Mouse (Mus musculus) gastrocnemius, postnatal 36 days (tissue): ENCODE data around the gene Olfm2. TPM values are rescaled to one million over a fixed set of nuclear protein-coding genes. Genes with fewer than 3 reads are reported as not detected.

Experiments used
- DNase-seq, 2 experiments: peaks; one replicate each; pipeline ENCODE4 v3.0.0; 2022
- intact Hi-C: fragments of 180-260 bp; cut with DNase I; formaldehyde crosslinking; loops from one replicate; pipeline ENCODE4 v1.15.1; 2025
- total RNA-seq, 2 experiments: library from RNA; stranded (reverse); gene quantifications; 2 replicates each; pipeline ENCODE4 v1.2.3; 2021

Gene Olfm2
- total RNA-seq, 2 experiments from 2014 or later: 0.13 TPM; not detected in 1

GRCm38 (mm10) chr9:20747682-20748081, 1.5 kb upstream of the Olfm2 start:
- intact Hi-C loops: no loop called here
- DNase-seq: no peak

GRCm38 (mm10) chr9:20745129-20745966, 801 bp downstream of the Olfm2 start:
- intact Hi-C loops: no loop called here
- no peak for DNase-seq

GRCm38 (mm10) chr9:20743946-20744738, 2.0 kb downstream of the Olfm2 start:
- no peak for DNase-seq
- intact Hi-C loops: no loop called here

GRCm38 (mm10) chr9:20740407-20740806, 5.7 kb downstream of the Olfm2 start:
- intact Hi-C loops: loop anchor here (1.0 kb wide), 2 partner anchors 64 to 91 kb away; no protein-coding TSS in a partner anchor
- DNase-seq: peak; percentile 68 to 82

- intact Hi-C loops: no loop called here
- no peak for DNase-seq
These were observed 7.7 kb downstream of the Olfm2 start for GRCm38 (mm10) chr9:20738251-20738999.

GRCm38 (mm10) chr9:20737227-20737626, 8.9 kb downstream of the Olfm2 start:
- intact Hi-C loops: no loop called here
- no peak for DNase-seq

GRCm38 (mm10) chr9:20734692-20735091, 11.5 kb downstream of the Olfm2 start:
- DNase-seq: no peak
- intact Hi-C loops: no loop called here

GRCm38 (mm10) chr9:20731797-20732196, 14.4 kb downstream of the Olfm2 start:
- DNase-seq: no peak
- intact Hi-C loops: no loop called here

- DNase-seq: no peak
- intact Hi-C loops: no loop called here
These were observed 16.7 kb downstream of the Olfm2 start for GRCm38 (mm10) chr9:20729451-20729850.

GRCm38 (mm10) chr9:20727601-20728113, 18.5 kb downstream of the Olfm2 start:
- peak; percentile 32 to 39 for DNase-seq
- intact Hi-C loops: loop anchor here (2.0 kb wide), 1 partner anchor 65 kb away; no protein-coding TSS in a partner anchor

GRCm38 (mm10) chr9:20726859-20727600, 19.1 kb downstream of the Olfm2 start:
- no peak for DNase-seq
- intact Hi-C loops: loop anchor here (2.0 kb wide), 1 partner anchor 64 kb away; no protein-coding TSS in a partner anchor

- intact Hi-C loops: loop anchor here (2.0 kb wide), 1 partner anchor 63 kb away; no protein-coding TSS in a partner anchor
- DNase-seq: no peak
These were observed 19.9 kb downstream of the Olfm2 start for GRCm38 (mm10) chr9:20726134-20726858.

GRCm38 (mm10) chr9:20721582-20721981, 24.6 kb downstream of the Olfm2 start:
- intact Hi-C loops: no loop called here
- no peak for DNase-seq

- intact Hi-C loops: no loop called here
- DNase-seq: no peak
These were observed 30.8 kb downstream of the Olfm2 start for GRCm38 (mm10) chr9:20715332-20715731.

GRCm38 (mm10) chr9:20713478-20713987, 32.6 kb downstream of the Olfm2 start:
- DNase-seq: no peak
- intact Hi-C loops: no loop called here

- DNase-seq: no peak
- intact Hi-C loops: no loop called here
These were observed 33.1 kb downstream of the Olfm2 start for GRCm38 (mm10) chr9:20712934-20713477.

- intact Hi-C loops: no loop called here
- DNase-seq: no peak
These were observed 35.7 kb downstream of the Olfm2 start for GRCm38 (mm10) chr9:20710471-20710870.

- intact Hi-C loops: no loop called here
- DNase-seq: no peak
These were observed 40.2 kb downstream of the Olfm2 start for GRCm38 (mm10) chr9:20705981-20706380.
